Mouse (Mus musculus): ENCODE results near the gene Rimbp2. TPM values are rescaled to one million over a fixed set of nuclear protein-coding genes. Genes with fewer than 3 reads are reported as not detected.
A peak's percentile ranks its signal among the peaks of the same experiment; 100 is the strongest.
"Not testable (repeated sequence)": the region's sequence is repeated elsewhere in the genome, so short reads cannot be mapped to it uniquely, and the experiment has no call there.

Rimbp2 gene
- polyA plus RNA-seq, 1 experiment: 0.17 TPM

GRCm38 (mm10) chr5:128976266-128976665, 23.0 kb upstream of the Rimbp2 start:
- no peak for DNase-seq
- no peak for TF ChIP-seq POLR2A (IDR thresholded peaks at IDR 0.05; ENCODE audit: borderline replicate concordance, extremely low read depth, low read depth, low read length)
- TF ChIP-seq CTCF (IDR thresholded peaks at IDR 0.05; ENCODE audit: insufficient read depth, low read length): peak; percentile 45
- H3K4me3 ChIP-seq (replicated peaks; ENCODE audit: extremely low read depth, low read depth, low read length): no peak overlapping the region
- 33% methylated on average over 4 of the region's 4 CpGs for WGBS
- H3K4me1 ChIP-seq (ENCODE audit: control insufficient read depth, insufficient read depth, low read length): no peaks in the 10 kb centered on the region

DNA sequence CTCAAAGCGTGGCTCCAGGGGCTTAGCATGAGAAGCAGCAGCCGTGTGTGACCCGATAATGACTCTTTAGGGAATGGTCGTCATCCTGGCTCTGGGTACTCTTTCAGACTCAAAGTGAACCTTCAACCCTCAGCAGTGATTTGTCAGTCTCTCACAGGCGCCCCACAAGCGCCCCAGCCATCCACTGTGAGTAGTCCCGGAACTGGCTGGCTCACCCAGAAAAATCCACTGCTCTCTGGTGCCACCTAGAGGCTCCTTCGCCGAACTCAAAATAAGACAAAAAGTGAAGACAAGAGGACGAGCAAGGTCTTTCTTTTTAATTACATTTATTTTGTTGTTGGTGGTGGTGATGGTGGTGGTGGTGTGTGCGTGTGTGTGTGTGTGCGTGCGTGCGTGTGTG, 18.0 kb upstream of the Rimbp2 start:
- no peaks in the 10 kb centered on the region for H3K4me1 ChIP-seq (ENCODE audit: control insufficient read depth, insufficient read depth, low read length)
- peak; percentile 56 for DNase-seq
- no peak overlapping the region for H3K4me3 ChIP-seq (replicated peaks; ENCODE audit: extremely low read depth, low read depth, low read length)
- WGBS: 13% methylated on average over 14 of the region's 14 CpGs
- TF ChIP-seq CTCF (IDR thresholded peaks at IDR 0.05; ENCODE audit: insufficient read depth, low read length): peak; percentile 57
- no peak for TF ChIP-seq POLR2A (IDR thresholded peaks at IDR 0.05; ENCODE audit: borderline replicate concordance, extremely low read depth, low read depth, low read length)

DNA sequence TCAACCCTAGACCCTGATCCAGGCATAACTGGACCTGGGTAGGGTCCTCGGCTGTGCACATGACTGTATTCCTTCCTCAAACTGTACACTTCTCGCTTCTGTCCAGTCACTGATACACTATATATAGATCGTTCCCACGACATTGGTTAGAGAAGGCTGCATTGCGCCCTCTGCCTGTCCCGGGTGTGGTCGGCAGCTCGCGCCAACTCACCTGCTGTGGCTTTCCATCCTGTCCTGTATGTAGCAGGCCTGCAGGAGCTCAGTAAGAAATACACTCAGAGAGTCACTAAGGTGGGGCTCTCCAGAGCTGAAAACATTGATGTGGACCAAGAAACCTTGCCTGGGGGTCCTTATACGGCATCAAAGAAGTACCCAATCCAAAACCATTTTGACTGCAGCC, 17.6 kb upstream of the Rimbp2 start:
- DNase-seq: no peak
- Histone ChIP-seq H3K4me3 (replicated peaks; ENCODE audit: extremely low read depth, low read depth, low read length) (no peak overlapping the region), H3K4me1 (ENCODE audit: control insufficient read depth, insufficient read depth, low read length) (no peaks in the 10 kb centered on the region)
- TF ChIP-seq POLR2A (IDR thresholded peaks at IDR 0.05; ENCODE audit: borderline replicate concordance, extremely low read depth, low read depth, low read length) (no peak), CTCF (IDR thresholded peaks at IDR 0.05; ENCODE audit: insufficient read depth, low read length) (no peak)
- WGBS: 64% methylated on average over 10 of the region's 10 CpGs

DNA sequence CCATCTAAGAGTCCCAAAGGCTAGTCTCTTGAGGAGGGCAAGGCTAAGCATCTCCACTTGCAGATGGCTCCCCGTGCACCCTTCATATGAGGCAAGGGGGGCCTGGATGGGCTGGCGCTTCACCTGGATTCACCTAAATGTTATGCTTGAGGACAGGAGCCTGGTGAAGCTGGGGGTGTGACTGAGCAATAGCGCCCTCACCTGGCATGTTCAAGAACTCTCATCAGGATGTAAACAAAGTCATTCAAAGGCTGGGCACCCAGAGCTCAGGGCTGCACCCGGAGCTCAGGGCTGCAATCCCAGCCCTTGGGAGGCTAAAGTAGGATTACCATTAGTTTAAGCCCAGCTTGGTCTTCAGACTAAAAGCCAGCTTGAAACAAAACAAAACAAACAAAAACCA, 11.1 kb upstream of the Rimbp2 start:
- H3K4me3 ChIP-seq (replicated peaks; ENCODE audit: extremely low read depth, low read depth, low read length): no peak overlapping the region
- no peak for DNase-seq
- 56% methylated on average over 4 of the region's 4 CpGs for WGBS
- TF ChIP-seq CTCF (IDR thresholded peaks at IDR 0.05; ENCODE audit: insufficient read depth, low read length): no peak
- TF ChIP-seq POLR2A (IDR thresholded peaks at IDR 0.05; ENCODE audit: borderline replicate concordance, extremely low read depth, low read depth, low read length): no peak
- H3K4me1 ChIP-seq (ENCODE audit: control insufficient read depth, insufficient read depth, low read length): no peaks in the 10 kb centered on the region

GRCm38 (mm10) chr5:128958916-128959315, 5.6 kb upstream of the Rimbp2 start:
- no peaks in the 10 kb centered on the region for H3K4me1 ChIP-seq (ENCODE audit: control insufficient read depth, insufficient read depth, low read length)
- TF ChIP-seq CTCF (IDR thresholded peaks at IDR 0.05; ENCODE audit: insufficient read depth, low read length) (no peak), POLR2A (IDR thresholded peaks at IDR 0.05; ENCODE audit: borderline replicate concordance, extremely low read depth, low read depth, low read length) (no peak)
- 89% methylated on average over 3 of the region's 3 CpGs for WGBS
- H3K4me3 ChIP-seq (replicated peaks; ENCODE audit: extremely low read depth, low read depth, low read length): no peak overlapping the region
- no peak for DNase-seq

GRCm38 (mm10) chr5:128954371-128954770, 1.1 kb upstream of the Rimbp2 start:
- not testable (repeated sequence) for DNase-seq; H3K4me3 ChIP-seq (replicated peaks; ENCODE audit: extremely low read depth, low read depth, low read length); H3K4me1 ChIP-seq (ENCODE audit: control insufficient read depth, insufficient read depth, low read length)
- WGBS: 91% methylated on average over 5 of the region's 5 CpGs

GRCm38 (mm10) chr5:128952291-128953195, 743 bp downstream of the Rimbp2 start:
- Histone ChIP-seq H3K4me1 (ENCODE audit: control insufficient read depth, insufficient read depth, low read length) (no peaks in the 10 kb centered on the region), H3K4me3 (replicated peaks; ENCODE audit: extremely low read depth, low read depth, low read length) (no peak overlapping the region)
- WGBS: 3% methylated on average over 35 of the region's 35 CpGs
- DNase-seq: no peak
- TF ChIP-seq POLR2A (IDR thresholded peaks at IDR 0.05; ENCODE audit: borderline replicate concordance, extremely low read depth, low read depth, low read length): no peak
- no peak for TF ChIP-seq CTCF (IDR thresholded peaks at IDR 0.05; ENCODE audit: insufficient read depth, low read length)

- Histone ChIP-seq H3K4me3 (replicated peaks; ENCODE audit: extremely low read depth, low read depth, low read length) (no peak overlapping the region), H3K4me1 (ENCODE audit: control insufficient read depth, insufficient read depth, low read length) (no peaks in the 10 kb centered on the region)
- no peak for TF ChIP-seq CTCF (IDR thresholded peaks at IDR 0.05; ENCODE audit: insufficient read depth, low read length)
- no peak for TF ChIP-seq POLR2A (IDR thresholded peaks at IDR 0.05; ENCODE audit: borderline replicate concordance, extremely low read depth, low read depth, low read length)
- WGBS: 32% methylated on average over 4 of the region's 4 CpGs
- no peak for DNase-seq
Measured at GRCm38 (mm10) chr5:128951472-128951871, 1.8 kb downstream of the Rimbp2 start.

DNA sequence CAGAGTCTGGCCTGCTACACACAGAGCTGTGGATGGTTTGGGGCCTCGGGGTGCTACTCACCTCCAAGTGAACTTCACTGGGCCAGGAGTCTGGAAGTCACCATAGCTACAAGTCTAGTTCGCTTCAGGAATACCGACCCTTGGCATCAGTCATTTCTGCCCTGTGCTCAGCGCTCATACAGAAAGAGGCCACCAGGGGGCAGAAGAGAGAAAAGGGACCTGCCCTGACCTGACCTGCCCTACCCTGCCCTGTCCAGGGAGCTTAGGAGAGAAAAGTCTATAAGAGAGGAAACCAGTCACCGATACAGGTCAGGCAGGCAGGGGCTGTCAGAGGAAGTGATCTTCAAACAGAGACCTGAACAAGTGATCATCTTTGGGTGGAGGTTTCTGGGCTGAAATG, 6.2 kb downstream of the Rimbp2 start:
- no peak overlapping the region for H3K4me3 ChIP-seq (replicated peaks; ENCODE audit: extremely low read depth, low read depth, low read length)
- no peaks in the 10 kb centered on the region for H3K4me1 ChIP-seq (ENCODE audit: control insufficient read depth, insufficient read depth, low read length)
- TF ChIP-seq POLR2A (IDR thresholded peaks at IDR 0.05; ENCODE audit: borderline replicate concordance, extremely low read depth, low read depth, low read length) (no peak), CTCF (IDR thresholded peaks at IDR 0.05; ENCODE audit: insufficient read depth, low read length) (peak; percentile 56)
- 78% methylated on average over 5 of the region's 5 CpGs for WGBS
- peak; percentile 20 for DNase-seq

GRCm38 (mm10) chr5:128940436-128940835, 12.8 kb downstream of the Rimbp2 start:
- no peak overlapping the region for H3K4me3 ChIP-seq (replicated peaks; ENCODE audit: extremely low read depth, low read depth, low read length)
- TF ChIP-seq CTCF (IDR thresholded peaks at IDR 0.05; ENCODE audit: insufficient read depth, low read length) (no peak), POLR2A (IDR thresholded peaks at IDR 0.05; ENCODE audit: borderline replicate concordance, extremely low read depth, low read depth, low read length) (no peak)
- WGBS: 76% methylated on average over 10 of the region's 10 CpGs
- no peaks in the 10 kb centered on the region for H3K4me1 ChIP-seq (ENCODE audit: control insufficient read depth, insufficient read depth, low read length)
- no peak for DNase-seq

Data from lung, adult 2 months (tissue).